Mouse (Mus musculus): Measurements from ENCODE around the gene Cfap97d2.

The Cfap97d2 gene

GRCm38 (mm10) chr8:13705668-13706067 lies at the start of gene Cfap97d2:
Cfap97d2 (plus strand) TSS chr8:13705889.
- peak; percentile 77 for DNase-seq

DNA sequence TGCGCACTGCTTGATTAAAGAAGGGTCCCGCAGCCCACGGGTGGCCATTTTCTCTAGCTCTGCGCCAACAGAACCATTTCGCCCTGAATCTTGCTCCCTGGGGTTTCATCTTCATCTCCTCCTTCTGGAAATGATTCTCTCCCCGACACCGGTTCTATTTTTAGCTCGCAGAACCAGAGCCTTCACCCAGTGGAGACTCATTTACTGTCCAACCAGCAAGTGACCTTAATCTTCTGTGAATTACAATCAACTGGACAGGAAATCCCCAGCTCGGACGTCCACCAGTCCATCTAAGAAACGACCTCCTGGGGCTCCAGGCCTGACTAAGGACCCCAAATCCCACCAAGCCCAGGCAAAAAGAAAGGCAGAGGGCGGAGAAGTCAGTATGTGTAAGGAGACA lies 48.2 kb upstream of the Cfap97d2 start:
- DNase-seq, result no peak

GRCm38 (mm10) chr8:13660323-13660722 lies 45.4 kb upstream of the Cfap97d2 start:
- DNase-seq, result no peak

- DNase-seq, result no peak
Measured at GRCm38 (mm10) chr8:13664711-13665210, 40.9 kb upstream of the Cfap97d2 start.

- DNase-seq, result no peak
Measured at GRCm38 (mm10) chr8:13665538-13665937, 40.2 kb upstream of the Cfap97d2 start.

GRCm38 (mm10) chr8:13665944-13666343 lies 39.7 kb upstream of the Cfap97d2 start:
- DNase-seq, result no peak

- no peak for DNase-seq
Measured at GRCm38 (mm10) chr8:13667917-13668316, 37.8 kb upstream of the Cfap97d2 start.

DNA sequence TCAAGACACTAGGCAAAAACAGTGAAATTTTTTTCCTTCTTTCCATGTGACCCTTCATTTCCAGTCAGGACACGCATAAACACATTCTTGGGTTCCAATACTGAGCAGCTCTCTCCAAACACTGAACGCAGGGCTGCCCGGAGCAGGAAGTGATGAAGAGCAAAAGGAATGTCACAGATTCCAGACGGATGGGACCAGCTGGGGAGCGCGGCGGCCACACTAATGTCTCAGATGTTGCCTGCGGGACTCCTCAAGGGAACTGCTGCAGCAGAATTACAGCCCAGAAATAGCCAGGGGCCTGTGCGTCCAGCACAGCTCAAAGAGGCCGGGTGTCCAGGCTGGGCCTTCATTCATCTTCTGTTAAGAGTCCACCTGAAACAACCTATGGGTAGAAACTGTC lies 37.3 kb upstream of the Cfap97d2 start:
- DNase-seq, result no peak

GRCm38 (mm10) chr8:13670011-13670471 lies 35.6 kb upstream of the Cfap97d2 start:
- no peak for DNase-seq

- no peak for DNase-seq
Measured at GRCm38 (mm10) chr8:13671246-13672003, 34.3 kb upstream of the Cfap97d2 start.

GRCm38 (mm10) chr8:13673215-13673614 lies 32.5 kb upstream of the Cfap97d2 start:
- no peak for DNase-seq

DNA sequence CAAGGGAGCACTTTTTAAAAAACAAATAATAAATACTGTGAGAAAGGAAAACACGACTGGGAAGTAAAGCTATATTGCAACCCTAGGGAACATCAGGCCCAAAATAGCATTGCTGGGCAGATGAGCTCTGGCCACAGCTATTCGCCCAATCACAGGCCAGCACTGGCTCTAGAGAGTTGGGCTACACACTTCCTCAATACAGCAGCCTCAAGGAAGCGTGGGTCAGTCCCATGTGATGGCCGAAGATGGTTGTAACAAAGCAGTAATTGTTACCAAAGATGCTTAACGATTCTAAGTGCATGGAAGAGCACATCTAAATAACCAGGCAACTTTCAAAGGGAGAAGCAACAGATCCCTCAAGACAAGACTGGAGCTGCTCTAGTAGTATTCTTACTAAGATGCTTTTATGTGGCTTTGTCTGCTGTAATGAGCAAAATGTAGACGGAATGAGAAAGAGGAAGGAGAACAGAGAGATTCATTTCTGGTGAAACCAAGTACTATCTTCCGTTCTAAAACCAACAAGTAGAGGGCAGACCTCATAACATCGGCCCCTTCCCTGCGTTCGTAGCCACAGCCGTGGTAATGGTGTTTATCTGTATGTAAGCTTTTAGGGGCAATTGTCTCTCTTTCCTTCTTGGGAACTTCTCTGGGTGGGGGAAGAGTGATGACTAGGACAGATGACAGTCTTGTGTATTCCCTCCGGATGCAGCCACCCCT lies 31.2 kb upstream of the Cfap97d2 start:
- peak; percentile 27 for DNase-seq

- DNase-seq, result peak; percentile 22
Measured at GRCm38 (mm10) chr8:13675121-13675520, 30.6 kb upstream of the Cfap97d2 start.

DNA sequence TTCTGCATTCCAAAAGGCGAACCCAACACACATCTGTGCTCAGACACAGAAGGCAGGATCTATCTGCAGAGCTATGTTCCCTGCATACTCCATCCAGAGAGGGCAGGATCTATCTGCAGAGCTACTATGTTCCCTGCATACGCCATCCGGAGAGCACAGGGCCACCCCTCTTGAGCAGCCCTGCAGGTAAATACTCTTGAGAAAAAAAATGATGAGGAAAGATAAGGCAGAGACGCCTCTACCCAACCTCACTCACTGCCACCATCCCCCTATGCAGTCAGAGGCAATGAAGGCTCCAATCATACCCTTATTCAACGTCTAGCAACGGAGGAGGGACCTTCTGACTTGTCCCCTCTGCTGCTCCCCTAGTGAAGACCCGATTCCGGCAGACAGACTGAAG lies 30.2 kb upstream of the Cfap97d2 start:
- peak; percentile 32 for DNase-seq

- DNase-seq, result peak; percentile 48
Measured at GRCm38 (mm10) chr8:13676302-13676700, 29.4 kb upstream of the Cfap97d2 start.

- DNase-seq, result peak; percentile 85
Measured at GRCm38 (mm10) chr8:13676701-13677412, 28.8 kb upstream of the Cfap97d2 start.

GRCm38 (mm10) chr8:13677413-13677883 lies 28.2 kb upstream of the Cfap97d2 start, which contains the start of gene Rasa3:
Rasa3 (minus strand) TSS chr8:13677603.
- DNase-seq, result peak; percentile 96

DNA sequence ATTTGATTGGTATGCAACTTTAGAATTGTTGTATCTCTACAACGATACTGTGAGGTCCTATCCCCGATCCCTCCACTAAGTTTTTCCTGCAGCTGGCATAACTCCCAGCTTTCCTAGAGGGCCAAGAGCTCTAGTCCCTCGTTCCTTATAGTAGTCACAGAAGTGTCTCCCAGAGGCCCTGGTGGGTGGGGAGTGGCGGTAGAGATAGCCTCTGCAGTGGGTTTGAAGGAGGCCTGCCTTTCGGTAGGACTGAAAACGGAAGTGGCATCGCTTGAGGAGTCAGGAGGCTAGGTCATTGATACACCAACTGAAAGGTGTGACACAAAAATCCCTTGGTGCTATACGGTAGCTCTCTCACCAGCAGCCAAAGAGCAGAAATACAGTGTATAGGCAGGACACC lies 27.5 kb upstream of the Cfap97d2 start:
- DNase-seq, result peak; percentile 38

DNA sequence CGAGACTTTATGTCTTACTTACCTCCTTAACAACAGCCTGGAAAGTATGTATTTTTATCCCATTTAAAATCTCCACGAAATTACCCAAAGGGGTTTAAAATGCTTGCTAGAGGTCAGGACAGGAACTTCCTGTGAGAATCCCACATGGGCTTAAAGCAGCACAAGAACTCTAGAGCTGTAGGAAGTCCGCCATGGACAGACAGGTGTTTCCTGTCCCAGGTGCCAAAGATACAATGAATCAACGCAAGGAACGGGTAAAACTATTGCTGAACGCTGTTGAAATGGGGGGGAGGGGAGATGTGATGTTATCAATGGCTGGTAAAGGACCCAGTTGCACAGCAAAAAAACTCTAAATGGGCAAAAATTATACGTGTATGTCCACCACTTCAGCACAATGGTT lies 21.6 kb upstream of the Cfap97d2 start:
- DNase-seq, result no peak

DNA sequence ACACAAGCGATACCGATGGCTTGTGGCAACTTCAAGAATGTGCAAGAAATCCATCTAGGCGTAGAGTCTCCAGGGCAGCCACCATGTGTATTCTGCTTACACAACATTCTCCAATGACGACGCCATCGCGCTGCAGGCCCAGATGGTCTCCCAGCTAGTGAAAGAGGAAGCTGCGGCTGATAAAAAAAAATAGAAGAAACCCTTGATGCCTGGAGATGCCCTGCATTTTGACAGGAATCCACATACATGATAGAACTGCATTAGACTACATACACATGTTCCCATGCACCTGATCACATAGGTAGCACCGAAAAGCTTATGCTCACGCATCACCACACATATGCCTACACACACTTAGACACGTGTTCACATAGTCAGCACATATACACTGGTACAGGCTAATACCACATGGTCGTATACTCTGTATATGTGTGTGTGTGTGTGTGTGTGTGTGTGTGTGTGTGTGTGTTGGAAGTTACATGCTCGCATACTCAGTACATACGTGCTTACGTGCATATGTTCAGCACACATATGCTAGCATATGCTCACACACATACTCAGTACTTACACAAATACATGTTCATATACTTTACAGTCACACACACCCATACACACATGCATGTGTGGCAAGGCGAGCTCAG lies 19.9 kb upstream of the Cfap97d2 start:
- DNase-seq, result peak; percentile 67

DNA sequence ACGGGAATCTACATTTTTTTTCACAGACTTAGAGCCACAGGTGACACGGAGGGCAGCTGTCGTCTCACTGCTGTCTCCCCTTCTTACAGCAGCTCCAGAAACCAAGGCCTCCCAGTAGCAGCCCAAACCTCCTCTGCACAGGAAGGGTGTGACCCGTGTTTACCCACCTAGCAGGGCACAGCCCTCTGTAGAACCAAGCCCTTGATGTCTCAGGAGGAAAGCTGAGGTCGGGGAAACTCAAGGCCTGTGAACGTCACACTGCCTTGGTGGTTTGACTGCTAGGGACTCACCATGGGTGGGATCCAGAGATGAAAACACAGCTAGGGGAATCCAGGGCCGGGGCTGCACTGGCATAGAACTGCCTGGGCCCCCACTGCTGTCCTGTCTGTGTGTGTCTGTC lies 19.3 kb upstream of the Cfap97d2 start:
- DNase-seq, result peak; percentile 73

DNA sequence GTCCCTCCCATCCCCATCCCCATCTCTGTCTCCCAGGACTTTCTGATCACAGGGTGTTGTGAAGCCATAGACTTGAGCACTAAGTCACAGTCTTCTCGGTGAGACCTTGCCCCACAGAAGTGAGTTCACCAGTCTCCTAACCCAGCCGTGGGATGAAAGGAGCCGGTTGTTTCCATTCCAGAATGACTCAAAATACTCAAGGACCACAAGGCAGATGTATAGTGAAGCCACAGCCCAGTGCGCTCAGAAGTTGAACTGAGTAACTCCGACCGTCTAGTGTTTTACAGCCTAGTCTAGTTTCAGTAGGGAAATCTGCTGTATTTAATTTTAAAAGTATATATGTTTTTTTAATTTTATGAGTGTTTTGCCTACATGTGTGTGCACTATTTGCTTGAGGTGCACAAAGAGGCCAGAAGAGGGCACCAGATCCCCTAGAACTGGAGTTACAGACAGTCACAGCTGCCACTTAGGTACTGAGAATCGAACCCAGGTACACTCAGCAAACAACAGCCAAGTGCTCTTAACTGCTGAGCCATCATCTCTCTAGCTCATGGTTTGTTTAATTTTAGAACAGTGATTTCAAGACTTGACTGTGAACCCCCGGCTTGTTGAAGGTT lies 18.5 kb upstream of the Cfap97d2 start:
- peak; percentile 56 for DNase-seq

All from thymus, postnatal 4 days (tissue).